Mouse (Mus musculus): Measurements from ENCODE around the gene Zdhhc19. TPM values are rescaled to one million over a fixed set of nuclear protein-coding genes. Genes with fewer than 3 reads are reported as not detected.

Zdhhc19 gene
- polyA plus RNA-seq, 1 experiment from 2014 or later, result not detected

- Histone ChIP-seq H3K9me3 (replicated peaks) (no peaks in the 10 kb centered on the region), H3K36me3 (peaks cover 39% of the 10 kb centered on the region), H3K4me2 (replicated peaks) (no peak overlapping the region), H3K27ac (replicated peaks) (no peak overlapping the region), H3K4me1 (no peaks in the 10 kb centered on the region), H3K27me3 (no peaks in the 10 kb centered on the region), H3K4me3 (replicated peaks) (no peak overlapping the region), H3K9ac (no peak overlapping the region)
- 94% methylated on average over 16 of the region's 16 CpGs for WGBS
- no peak for ATAC-seq (ENCODE audit: insufficient number of reproducible peaks, low FRiP score, low TSS enrichment, low read depth)
Observed at GRCm38 (mm10) chr16:32462950-32463349, 33.1 kb upstream of the Zdhhc19 start.

GRCm38 (mm10) chr16:32463426-32463825 is 32.6 kb upstream of the Zdhhc19 start:
- H3K4me3 ChIP-seq (replicated peaks), result no peak overlapping the region
- WGBS, result 91% methylated on average over 2 of the region's 2 CpGs
- no peak overlapping the region for H3K4me2 ChIP-seq (replicated peaks)
- no peaks in the 10 kb centered on the region for H3K9me3 ChIP-seq (replicated peaks)
- H3K27me3 ChIP-seq, result no peaks in the 10 kb centered on the region
- no peaks in the 10 kb centered on the region for H3K4me1 ChIP-seq
- no peak overlapping the region for H3K27ac ChIP-seq (replicated peaks)
- no peak overlapping the region for H3K9ac ChIP-seq
- H3K36me3 ChIP-seq, result peaks cover 39% of the 10 kb centered on the region
- no peak for ATAC-seq (ENCODE audit: insufficient number of reproducible peaks, low FRiP score, low TSS enrichment, low read depth)

DNA sequence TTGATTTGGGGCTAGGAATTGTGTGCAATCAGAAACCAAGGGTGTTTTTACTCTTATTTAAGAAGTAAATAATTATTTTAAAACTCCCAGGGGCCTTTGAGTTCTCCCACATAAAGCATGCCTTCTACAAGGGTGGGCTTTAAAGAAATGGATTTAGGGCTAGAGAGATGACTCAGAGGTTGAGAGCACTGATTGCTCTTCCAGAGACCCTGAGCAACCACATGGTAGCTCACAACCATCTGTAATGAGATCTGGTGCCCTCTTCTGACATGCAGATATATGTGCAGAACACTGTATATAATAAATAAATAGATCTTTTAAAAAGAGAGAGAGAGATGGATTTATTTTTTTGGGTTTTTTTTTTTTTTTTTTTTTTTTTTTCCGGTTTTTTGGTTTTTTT is 31.2 kb upstream of the Zdhhc19 start:
- ATAC-seq (ENCODE audit: insufficient number of reproducible peaks, low FRiP score, low TSS enrichment, low read depth), result no peak
- 0% methylated on average over 1 of the region's 1 CpGs for WGBS
- Histone ChIP-seq H3K4me1 (no peaks in the 10 kb centered on the region), H3K4me3 (replicated peaks) (no peak overlapping the region), H3K36me3 (peaks cover 30% of the 10 kb centered on the region), H3K27me3 (no peaks in the 10 kb centered on the region), H3K27ac (replicated peaks) (no peak overlapping the region), H3K4me2 (replicated peaks) (no peak overlapping the region), H3K9ac (no peak overlapping the region), H3K9me3 (replicated peaks) (no peaks in the 10 kb centered on the region)

DNA sequence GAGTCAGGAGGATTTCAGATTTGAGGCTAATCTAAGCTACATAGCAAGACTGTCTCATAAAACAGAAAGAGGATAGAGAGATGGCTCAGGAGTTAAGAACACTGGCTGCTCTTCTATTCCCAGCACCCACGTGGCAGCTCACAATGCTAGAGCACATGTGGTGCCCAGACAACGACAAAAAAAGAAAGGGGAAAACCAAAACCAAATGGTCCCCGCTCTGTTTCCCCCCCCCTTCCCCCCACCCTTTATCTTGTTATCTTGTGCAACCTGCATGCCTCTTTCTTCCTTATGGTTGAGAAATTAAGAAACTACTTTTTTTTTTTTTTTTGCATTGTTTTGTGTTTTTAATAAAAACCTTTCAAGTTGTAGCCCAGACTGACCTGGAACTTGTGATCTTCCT is 27.6 kb upstream of the Zdhhc19 start:
- Histone ChIP-seq H3K4me2 (replicated peaks) (no peak overlapping the region), H3K4me1 (no peaks in the 10 kb centered on the region), H3K27ac (replicated peaks) (no peak overlapping the region), H3K9ac (no peak overlapping the region), H3K9me3 (replicated peaks) (no peaks in the 10 kb centered on the region), H3K27me3 (no peaks in the 10 kb centered on the region), H3K4me3 (replicated peaks) (no peak overlapping the region), H3K36me3 (peaks cover 35% of the 10 kb centered on the region)
- 48% methylated on average over 3 of the region's 3 CpGs for WGBS
- ATAC-seq (ENCODE audit: insufficient number of reproducible peaks, low FRiP score, low TSS enrichment, low read depth), result no peak

GRCm38 (mm10) chr16:32469404-32470105 is 26.5 kb upstream of the Zdhhc19 start:
- Histone ChIP-seq H3K9ac (no peak overlapping the region), H3K4me2 (replicated peaks) (no peak overlapping the region), H3K27ac (replicated peaks) (no peak overlapping the region), H3K4me1 (no peaks in the 10 kb centered on the region), H3K4me3 (replicated peaks) (no peak overlapping the region), H3K36me3 (peaks cover 28% of the 10 kb centered on the region), H3K9me3 (replicated peaks) (no peaks in the 10 kb centered on the region), H3K27me3 (no peaks in the 10 kb centered on the region)
- WGBS, result 59% methylated on average over 5 of the region's 5 CpGs
- no peak for ATAC-seq (ENCODE audit: insufficient number of reproducible peaks, low FRiP score, low TSS enrichment, low read depth)

DNA sequence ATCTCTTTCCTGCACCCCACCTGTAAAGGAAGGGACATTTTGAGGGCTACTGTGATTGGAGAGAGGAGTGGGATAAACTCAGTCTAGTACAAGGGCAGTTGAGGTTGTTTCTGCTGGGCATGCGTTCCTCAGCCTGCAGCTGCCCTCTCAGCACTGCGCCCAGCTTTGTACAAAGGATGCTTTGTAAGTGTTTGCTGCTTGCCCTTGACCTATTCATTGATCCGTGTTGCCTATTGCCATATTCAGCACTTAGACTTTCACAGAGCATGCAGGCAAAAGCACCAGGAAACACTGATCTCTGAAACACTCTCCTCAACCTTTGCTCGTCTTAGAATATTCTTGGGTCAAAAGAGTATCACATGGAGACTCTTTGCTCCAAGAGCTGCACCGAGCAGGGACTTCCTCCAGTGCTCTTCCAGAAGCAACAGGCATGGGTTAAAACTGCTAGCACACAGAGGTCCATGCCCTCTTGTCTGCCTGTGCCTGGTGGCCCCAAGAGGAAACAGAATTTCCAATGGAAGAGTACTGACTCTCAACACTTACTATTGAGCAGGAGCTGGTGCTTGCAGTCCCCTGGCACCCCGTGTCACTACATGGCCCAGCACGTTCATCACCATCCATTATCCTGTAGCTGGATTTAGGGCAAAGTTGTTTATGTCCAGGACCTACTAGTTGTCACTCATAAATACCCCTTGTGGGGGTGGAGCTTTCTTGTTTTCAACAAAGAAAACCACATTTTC is 23.6 kb upstream of the Zdhhc19 start:
- Histone ChIP-seq H3K4me3 (replicated peaks) (no peak overlapping the region), H3K9me3 (replicated peaks) (no peaks in the 10 kb centered on the region), H3K27me3 (no peaks in the 10 kb centered on the region), H3K36me3 (peaks cover 18% of the 10 kb centered on the region; the same call in 1 of the 2 replicates), H3K4me2 (replicated peaks) (no peak overlapping the region), H3K27ac (replicated peaks) (no peak overlapping the region), H3K4me1 (no peaks in the 10 kb centered on the region), H3K9ac (no peak overlapping the region)
- WGBS, result 76% methylated on average over 7 of the region's 7 CpGs
- ATAC-seq (ENCODE audit: insufficient number of reproducible peaks, low FRiP score, low TSS enrichment, low read depth), result no peak

- Histone ChIP-seq H3K27me3 (no peaks in the 10 kb centered on the region), H3K4me2 (replicated peaks) (no peak overlapping the region), H3K9me3 (replicated peaks) (no peaks in the 10 kb centered on the region), H3K36me3 (0 out of 2 replicates have a peak, but pooled peaks cover 2% of the 10 kb centered on the region), H3K4me1 (no peaks in the 10 kb centered on the region), H3K27ac (replicated peaks) (no peak overlapping the region), H3K4me3 (replicated peaks) (no peak overlapping the region), H3K9ac (no peak overlapping the region)
- ATAC-seq (ENCODE audit: insufficient number of reproducible peaks, low FRiP score, low TSS enrichment, low read depth), result no peak
- 83% methylated on average over 6 of the region's 6 CpGs for WGBS
Observed at GRCm38 (mm10) chr16:32477315-32477714, 18.8 kb upstream of the Zdhhc19 start.

DNA sequence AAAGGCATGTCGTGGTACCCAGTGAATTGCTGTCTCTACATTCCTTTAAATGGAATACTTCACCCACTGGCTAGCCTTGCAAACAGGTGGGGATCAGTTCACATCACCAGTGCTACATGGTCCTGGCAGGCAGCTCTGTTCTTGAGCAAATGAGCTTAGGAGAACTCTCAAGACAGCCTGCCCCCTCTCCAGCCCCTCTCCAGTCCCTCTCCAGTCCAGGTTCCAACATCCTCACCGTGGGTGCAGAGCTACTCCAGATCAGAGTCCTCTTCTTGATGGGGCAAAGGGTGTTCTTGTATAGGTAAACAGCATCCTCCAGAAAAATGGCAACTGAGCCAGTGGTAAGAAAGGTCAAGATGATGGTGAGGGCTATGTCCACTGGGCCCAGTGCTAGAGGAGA is 16.6 kb upstream of the Zdhhc19 start:
- Histone ChIP-seq H3K4me1 (no peaks in the 10 kb centered on the region), H3K4me3 (replicated peaks) (no peak overlapping the region)

GRCm38 (mm10) chr16:32484431-32484871 is 11.6 kb upstream of the Zdhhc19 start:
- Histone ChIP-seq H3K4me2 (replicated peaks) (no peak overlapping the region), H3K4me1 (peaks cover 5% of the 10 kb centered on the region; the same call in 1 of the 2 replicates), H3K27ac (replicated peaks) (no peak overlapping the region), H3K27me3 (no peaks in the 10 kb centered on the region), H3K9me3 (replicated peaks) (no peaks in the 10 kb centered on the region), H3K36me3 (no peaks in the 10 kb centered on the region), H3K9ac (no peak overlapping the region), H3K4me3 (replicated peaks) (no peak overlapping the region)
- WGBS, result 32% methylated on average over 7 of the region's 7 CpGs
- ATAC-seq (ENCODE audit: insufficient number of reproducible peaks, low FRiP score, low TSS enrichment, low read depth), result no peak

More for the DNA sequence above, 16.6 kb upstream of the Zdhhc19 start:
- WGBS, result 66% methylated on average over 2 of the region's 2 CpGs
- H3K36me3 ChIP-seq, result no peaks in the 10 kb centered on the region
- no peak for ATAC-seq (ENCODE audit: insufficient number of reproducible peaks, low FRiP score, low TSS enrichment, low read depth)
- no peak overlapping the region for H3K4me2 ChIP-seq (replicated peaks)
- no peak overlapping the region for H3K9ac ChIP-seq
- no peak overlapping the region for H3K27ac ChIP-seq (replicated peaks)
- no peaks in the 10 kb centered on the region for H3K9me3 ChIP-seq (replicated peaks)
- H3K27me3 ChIP-seq, result no peaks in the 10 kb centered on the region

- H3K27ac ChIP-seq (replicated peaks), result no peak overlapping the region
- H3K27me3 ChIP-seq, result no peaks in the 10 kb centered on the region
- no peaks in the 10 kb centered on the region for H3K9me3 ChIP-seq (replicated peaks)
- no peaks in the 10 kb centered on the region for H3K36me3 ChIP-seq
- 62% methylated on average over 2 of the region's 2 CpGs for WGBS
- H3K4me2 ChIP-seq (replicated peaks), result no peak overlapping the region
- no peak for ATAC-seq (ENCODE audit: insufficient number of reproducible peaks, low FRiP score, low TSS enrichment, low read depth)
- H3K9ac ChIP-seq, result no peak overlapping the region
- H3K4me1 ChIP-seq, result peaks cover 5% of the 10 kb centered on the region; the same call in 1 of the 2 replicates
- no peak overlapping the region for H3K4me3 ChIP-seq (replicated peaks)
Observed at GRCm38 (mm10) chr16:32485209-32485608, 10.9 kb upstream of the Zdhhc19 start.

DNA sequence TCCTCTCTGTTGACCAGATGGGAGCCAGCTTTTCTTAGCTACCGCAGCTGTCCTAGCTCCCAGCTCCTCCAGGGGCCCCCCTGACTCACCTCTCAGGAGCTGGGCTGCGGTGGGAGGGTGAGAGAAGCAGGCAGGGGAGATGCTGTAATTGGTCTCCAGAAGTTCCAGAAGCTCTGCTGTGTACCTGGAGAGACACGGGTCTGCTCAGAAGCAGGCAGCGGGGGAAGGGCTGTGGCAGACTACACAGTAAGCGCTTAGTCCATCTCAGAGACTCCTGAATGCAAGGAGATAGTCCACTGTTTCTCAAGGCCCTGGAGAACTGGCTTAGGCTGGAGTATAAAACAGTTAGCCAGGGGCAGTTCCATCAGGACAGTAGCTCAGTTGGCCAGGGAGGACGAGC is 10.0 kb upstream of the Zdhhc19 start:
- no peak overlapping the region for H3K27ac ChIP-seq (replicated peaks)
- H3K4me2 ChIP-seq (replicated peaks), result no peak overlapping the region
- no peaks in the 10 kb centered on the region for H3K36me3 ChIP-seq
- H3K4me3 ChIP-seq (replicated peaks), result no peak overlapping the region
- H3K4me1 ChIP-seq, result peaks cover 5% of the 10 kb centered on the region; the same call in 1 of the 2 replicates
- no peak for ATAC-seq (ENCODE audit: insufficient number of reproducible peaks, low FRiP score, low TSS enrichment, low read depth)
- no peak overlapping the region for H3K9ac ChIP-seq
- WGBS, result 74% methylated on average over 6 of the region's 6 CpGs
- no peaks in the 10 kb centered on the region for H3K9me3 ChIP-seq (replicated peaks)
- no peaks in the 10 kb centered on the region for H3K27me3 ChIP-seq

Measured in embryonic facial prominence, embryonic 15.5 days (tissue).